Mouse (Mus musculus) embryo, embryonic 9.5 days (tissue): ENCODE data around the gene Nepn.
"Not testable (repeated sequence)": the region's sequence is repeated elsewhere in the genome, so short reads cannot be mapped to it uniquely, and the experiment has no call there.

Source experiments
- DNase-seq: peaks from one replicate; pipeline ENCODE4 v3.0.0-alpha.2; 2017; ENCODE audit errors: extremely low spot score

Gene Nepn

DNA sequence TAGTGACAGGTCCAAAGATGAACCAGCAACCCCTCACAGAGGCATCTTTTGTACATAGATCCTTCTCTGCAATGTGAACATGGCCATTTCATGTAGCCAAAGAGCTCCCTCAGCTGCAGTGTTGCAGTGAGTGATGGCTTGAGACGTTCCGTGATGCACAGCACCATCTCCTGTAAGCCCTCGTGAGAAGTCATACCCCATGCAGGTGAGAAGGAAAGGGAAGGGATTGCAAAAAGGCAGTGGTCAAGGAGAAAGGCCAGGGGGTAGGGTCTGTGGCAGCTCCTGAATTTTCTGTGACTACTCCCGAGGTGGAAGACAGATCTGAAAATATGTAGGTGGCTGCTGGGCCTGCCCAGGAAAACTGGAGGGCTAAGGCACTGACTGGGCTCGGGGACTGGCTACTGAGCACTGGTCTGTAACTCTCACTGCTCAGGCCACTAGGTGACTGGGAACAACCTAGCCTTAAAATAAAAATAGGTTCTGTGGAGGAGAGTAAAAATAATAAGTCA lies at the start of gene Nepn:
Nepn (plus strand) TSS at position 51 of the 509 bp plus-strand sequence.
- DNase-seq, result no peak

DNA sequence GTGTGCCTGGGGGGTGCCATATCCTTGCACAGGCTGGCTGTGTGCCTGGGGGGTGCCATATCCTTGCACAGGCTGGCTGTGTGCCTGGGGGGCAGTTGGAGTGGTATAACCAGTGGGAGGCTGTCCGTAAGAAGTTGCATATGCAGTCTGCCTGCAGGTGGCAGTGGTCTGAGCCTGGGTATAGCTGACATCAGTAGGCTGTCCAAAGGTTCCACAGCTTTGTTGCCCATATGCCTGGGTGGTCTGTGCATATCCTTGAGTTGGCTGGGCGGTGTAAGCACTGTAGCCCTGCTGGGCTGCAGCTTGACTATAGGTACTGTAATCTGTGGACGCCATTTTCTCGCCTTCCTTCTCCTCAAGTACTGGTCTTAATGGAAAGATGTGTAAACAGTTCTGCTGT lies 45.4 kb upstream of the Nepn start:
- DNase-seq, result not testable (repeated sequence)

- no peak for DNase-seq
Measured at GRCm38 (mm10) chr10:52353184-52353583, 35.6 kb upstream of the Nepn start.

DNA sequence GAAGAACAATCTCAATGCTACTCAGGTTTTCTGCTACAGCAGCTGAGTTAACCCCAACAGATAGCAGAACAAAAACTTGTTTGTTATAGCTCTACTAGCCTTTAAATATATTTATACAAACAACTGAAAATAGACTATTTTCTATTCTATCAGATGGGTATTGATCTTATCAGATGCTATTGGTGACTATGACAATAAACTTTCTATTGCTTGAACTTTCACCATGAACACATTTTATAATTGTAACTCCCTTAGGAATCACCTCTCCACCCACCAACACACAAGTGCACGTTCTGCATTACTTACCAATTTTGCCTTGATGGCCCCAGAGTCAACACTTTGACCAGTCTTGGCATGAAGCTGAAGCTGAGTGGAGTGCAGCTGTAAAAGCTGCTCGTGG lies 30.3 kb upstream of the Nepn start, which contains the start of gene Gm26741:
Gm26741 (plus strand) TSS at position 301 of the 400 bp plus-strand sequence.
- no peak for DNase-seq

GRCm38 (mm10) chr10:52360241-52360735 lies 28.5 kb upstream of the Nepn start:
- DNase-seq, result no peak

- no peak for DNase-seq
Measured at GRCm38 (mm10) chr10:52360862-52361609, 27.7 kb upstream of the Nepn start.

- DNase-seq, result no peak
Measured at GRCm38 (mm10) chr10:52368376-52368775, 20.4 kb upstream of the Nepn start.

GRCm38 (mm10) chr10:52373834-52374233 lies 14.9 kb upstream of the Nepn start:
- no peak for DNase-seq

GRCm38 (mm10) chr10:52374651-52375050 lies 14.1 kb upstream of the Nepn start:
- DNase-seq, result no peak

- DNase-seq, result no peak
Measured at GRCm38 (mm10) chr10:52376422-52376821, 12.3 kb upstream of the Nepn start.

DNA sequence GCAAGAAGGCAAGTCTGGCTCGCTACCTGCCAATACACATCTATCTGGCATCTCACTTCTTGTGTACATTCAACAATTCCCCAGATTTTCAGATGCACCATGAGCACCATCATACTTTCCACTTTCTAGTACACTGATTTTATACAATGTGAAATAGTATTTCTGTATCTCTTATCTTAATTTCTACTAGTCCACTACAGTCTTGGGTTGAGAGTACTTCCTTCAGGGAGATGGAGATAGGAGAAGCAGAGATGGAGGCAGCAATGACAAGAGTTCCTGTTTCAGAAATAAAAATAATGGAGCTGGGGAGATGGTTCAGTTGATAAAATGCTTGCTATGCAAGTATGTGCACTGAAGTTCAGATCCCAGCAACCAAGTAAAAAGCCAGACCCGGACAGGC lies 11.0 kb upstream of the Nepn start:
- DNase-seq, result no peak

DNA sequence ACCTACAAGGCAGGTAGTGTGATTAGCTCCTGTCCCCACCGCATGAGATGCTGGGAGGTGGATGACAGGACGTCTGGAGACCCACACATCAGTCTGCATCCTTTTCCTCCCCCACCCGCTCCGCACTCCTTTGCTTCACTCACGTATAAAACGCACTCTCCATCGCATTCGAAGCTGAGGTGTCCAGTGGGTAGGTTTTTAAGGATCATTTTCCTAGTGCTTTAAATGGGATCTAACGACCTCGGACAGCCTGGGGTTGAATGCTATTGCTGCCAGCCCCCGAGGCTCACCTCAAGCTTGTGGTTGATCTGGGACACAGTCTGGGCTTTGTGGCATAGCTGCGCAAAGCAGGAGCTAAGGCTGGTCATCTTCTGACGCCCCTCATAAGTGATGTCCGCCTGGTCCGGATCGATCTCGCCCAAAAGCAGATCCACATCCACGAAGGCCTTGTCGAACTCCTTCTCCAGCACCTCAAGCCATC lies 7.4 kb upstream of the Nepn start:
- DNase-seq, result no peak

GRCm38 (mm10) chr10:52381845-52382591 lies 6.8 kb upstream of the Nepn start, which contains the start of gene Gopc:
TSS of gene Gopc (minus strand) at chr10:52382124.
- peak; percentile 93 for DNase-seq

DNA sequence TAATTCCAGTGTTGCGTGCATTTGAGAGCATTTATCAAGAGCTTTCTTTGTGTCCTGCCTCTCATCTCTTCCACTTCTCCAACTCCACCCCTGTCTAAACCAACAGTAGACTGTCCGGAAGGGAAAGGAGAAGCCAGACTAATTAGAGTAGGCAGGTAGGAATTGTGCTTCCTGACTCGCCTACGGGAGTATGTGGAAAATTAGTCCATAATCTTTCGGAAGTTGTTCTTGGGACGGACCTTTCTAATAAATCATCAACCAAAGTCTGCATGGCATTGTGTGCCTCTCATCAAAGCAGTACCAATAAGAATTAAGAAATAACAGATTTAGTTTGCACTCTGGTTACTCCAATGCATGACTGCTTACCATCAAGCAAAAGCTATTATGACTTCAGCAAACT lies 5.8 kb upstream of the Nepn start:
- DNase-seq, result no peak

DNA sequence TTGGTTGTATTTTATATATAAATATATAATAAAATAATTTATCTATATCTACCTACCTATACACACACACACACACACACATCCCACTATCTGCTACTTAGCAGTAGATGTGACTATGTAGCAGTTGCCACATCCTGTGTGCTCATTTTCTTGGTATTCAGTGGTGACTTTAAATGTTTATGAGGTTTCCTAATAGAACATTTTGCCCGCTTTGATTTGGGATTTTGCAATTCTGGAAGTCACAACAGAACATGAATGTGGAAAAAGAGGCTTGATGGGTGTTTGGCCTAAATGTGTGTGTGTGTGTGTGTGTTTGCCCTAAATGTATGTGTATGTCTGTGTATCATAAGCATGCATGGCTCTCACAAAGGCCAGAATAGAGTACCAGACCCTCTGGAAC lies 5.2 kb upstream of the Nepn start:
- DNase-seq, result no peak

DNA sequence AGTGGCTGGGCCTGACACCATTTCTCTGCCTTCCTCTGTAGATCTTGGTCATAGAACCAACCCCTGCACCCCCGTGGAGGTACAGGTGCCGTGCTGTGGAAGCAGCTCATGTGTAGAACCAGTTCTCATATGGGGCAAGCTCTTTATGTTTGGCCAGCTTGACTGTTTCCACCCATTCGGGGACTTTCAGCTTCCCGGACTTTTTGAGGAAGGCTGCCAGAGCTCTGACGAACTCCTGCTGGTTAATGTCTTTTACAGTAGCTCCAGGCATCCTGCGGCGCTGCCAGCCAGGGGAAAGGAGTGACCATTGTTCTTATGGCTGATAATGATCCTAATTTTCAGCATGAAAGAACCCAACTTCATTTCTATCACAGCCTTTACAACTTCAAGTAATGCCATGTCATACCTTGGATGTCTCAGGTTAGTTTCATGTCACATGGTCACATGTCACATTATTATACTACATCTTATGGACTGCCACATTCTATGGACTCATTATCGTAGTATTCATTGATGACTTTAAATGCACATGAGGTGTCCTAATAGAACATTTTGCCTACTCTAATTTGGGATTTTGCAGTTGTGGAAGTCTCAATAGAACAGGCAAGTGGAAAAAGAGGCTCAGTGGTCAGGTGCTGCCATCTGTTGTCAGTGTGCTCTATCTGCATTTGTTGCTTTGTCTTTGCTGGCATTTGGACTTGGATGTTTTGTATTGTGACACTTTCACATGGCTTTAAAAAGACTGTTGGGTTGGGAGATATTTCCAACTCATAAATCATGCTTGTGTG lies 3.8 kb upstream of the Nepn start:
- peak; percentile 47 for DNase-seq

DNA sequence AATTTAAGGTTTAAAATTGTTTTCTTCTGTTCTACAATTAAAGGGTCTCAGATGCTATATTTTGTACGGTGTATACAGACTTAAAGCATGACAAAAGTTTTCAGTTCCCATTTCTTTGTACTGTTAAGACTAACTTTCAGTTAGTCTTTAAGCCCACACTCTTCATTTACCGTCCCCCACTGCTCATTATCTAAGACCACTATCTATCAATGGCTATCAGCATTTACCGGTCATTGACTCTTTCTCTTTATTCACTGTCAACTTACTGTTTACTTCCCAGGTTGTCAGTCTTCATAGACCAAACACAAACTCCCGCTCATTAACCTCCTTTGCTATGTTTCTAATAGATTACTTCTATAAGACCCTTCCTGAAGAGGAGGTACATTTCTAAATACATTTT lies 1.6 kb upstream of the Nepn start:
- DNase-seq, result no peak

DNA sequence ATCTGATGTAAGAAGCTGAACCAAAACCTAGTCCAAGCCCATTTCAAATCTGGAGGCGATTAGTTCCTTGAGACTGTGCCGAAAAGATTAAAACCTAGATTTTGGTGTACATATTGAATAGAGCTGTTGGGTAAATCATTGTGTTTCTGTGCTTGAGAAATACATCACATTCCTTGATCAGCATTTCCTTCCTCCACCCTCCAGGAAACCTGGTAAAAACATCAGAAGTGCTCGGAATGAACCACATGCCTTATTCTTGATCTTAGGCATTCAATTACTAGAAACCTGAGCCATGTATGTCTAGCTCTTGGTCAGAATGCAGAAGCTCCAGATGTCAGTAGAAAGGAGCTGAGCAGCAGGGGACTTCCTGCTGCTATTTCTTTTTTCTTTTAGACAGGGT lies 666 bp downstream of the Nepn start:
- no peak for DNase-seq

- DNase-seq, result no peak
Measured at GRCm38 (mm10) chr10:52391208-52391607, 2.4 kb downstream of the Nepn start.

DNA sequence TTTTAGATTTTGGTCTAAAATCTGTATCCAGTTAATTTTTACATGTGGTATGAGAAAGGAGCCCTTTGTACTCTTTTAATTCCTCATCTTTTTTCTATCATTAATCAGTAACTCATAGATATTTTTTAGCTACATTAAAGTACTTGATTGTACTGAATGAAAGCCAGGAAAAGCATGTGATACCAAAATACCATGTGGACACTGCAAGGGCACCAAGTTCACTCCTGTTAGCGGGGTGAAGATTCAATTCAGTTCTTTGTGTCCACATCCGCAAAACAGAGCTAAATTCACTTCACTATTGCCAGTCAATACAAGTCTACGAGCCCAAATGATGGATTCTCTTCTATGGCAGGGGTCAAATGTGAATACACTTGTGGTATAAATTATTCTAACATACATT lies 7.9 kb downstream of the Nepn start:
- DNase-seq, result no peak

DNA sequence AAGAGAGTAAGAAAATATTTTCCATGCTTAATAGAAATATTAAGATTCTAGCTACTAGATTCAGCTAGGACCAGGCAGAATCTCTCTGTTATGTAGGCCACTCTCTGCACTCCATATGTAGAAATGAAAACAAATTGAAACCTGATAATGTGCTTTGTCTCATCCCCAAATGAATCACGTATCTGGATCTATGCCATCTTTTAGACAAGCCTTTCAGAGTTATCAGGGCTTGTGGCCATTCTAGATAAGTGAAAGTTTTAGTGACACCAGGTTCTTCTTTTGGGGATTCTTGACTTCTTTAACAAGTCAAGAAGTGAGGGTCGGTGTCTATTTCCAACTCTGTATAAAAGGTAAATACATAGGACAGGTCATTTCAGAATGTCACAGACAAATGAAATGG lies 9.9 kb downstream of the Nepn start:
- DNase-seq, result no peak

- DNase-seq, result no peak
Measured at GRCm38 (mm10) chr10:52399722-52400121, 10.9 kb downstream of the Nepn start.
